Mouse (Mus musculus) neural tube, embryonic 15.5 days (tissue): ENCODE results near the gene Cbfa2t3. TPM values are rescaled to one million over a fixed set of nuclear protein-coding genes. Genes with fewer than 3 reads are reported as not detected.

ENCODE experiments used
- ATAC-seq: fragments of 200-750 bp; cut with Nextera tagmentation; 2 replicates; pipeline ENCODE4 v1.8.0; 2017; ENCODE audit warnings: mild to moderate bottlenecking, moderate TSS enrichment, moderate library complexity; ENCODE audit not compliant: low FRiP score
- H3K27ac ChIP-seq: fragments of 300-500 bp; sonication (generic); replicated peaks from 2 replicates; pipeline ENCODE4 v1.5.1; 2015; ENCODE audit warnings: mild to moderate bottlenecking, inconsistent platforms
- H3K27me3 ChIP-seq: fragments of 300-500 bp; sonication (generic); replicated peaks from 2 replicates; pipeline ENCODE4 v1.6.1; 2015; ENCODE audit warnings: inconsistent platforms
- H3K36me3 ChIP-seq: fragments of 300-500 bp; sonication (generic); 2 replicates; pipeline ENCODE4 v1.6.1; 2015; ENCODE audit warnings: inconsistent platforms
- H3K4me1 ChIP-seq: fragments of 300-500 bp; sonication (generic); 2 replicates; pipeline ENCODE4 v1.6.1; 2015; ENCODE audit warnings: inconsistent platforms
- H3K4me2 ChIP-seq: fragments of 300-500 bp; sonication (generic); 2 replicates; pipeline ENCODE4 v1.6.1; 2015; ENCODE audit warnings: inconsistent platforms, mild to moderate bottlenecking, moderate library complexity
- H3K4me3 ChIP-seq: fragments of 300-500 bp; sonication (generic); replicated peaks from 2 replicates; pipeline ENCODE4 v1.5.1; 2015; ENCODE audit warnings: mild to moderate bottlenecking, inconsistent platforms
- H3K9ac ChIP-seq: fragments of 300-500 bp; sonication (generic); replicated peaks from 2 replicates; pipeline ENCODE4 v1.6.1; 2015; ENCODE audit warnings: mild to moderate bottlenecking, inconsistent platforms
- H3K9me3 ChIP-seq: fragments of 300-500 bp; sonication (generic); replicated peaks from 2 replicates; pipeline ENCODE4 v1.6.1; 2016; ENCODE audit warnings: inconsistent platforms
- WGBS: fragments of 180-500 bp; shearing (Covaris S2); methylation state at CpG from one replicate; pipeline ENCODE4 v1.1.7; 2015; ENCODE audit warnings: mixed read lengths; 5-methylcytosine and 5-hydroxymethylcytosine counted together
- polyA plus RNA-seq: library from polyadenylated mRNA; unstranded; fragments of >200 nt; fragmentation: Nextera tagmentation; extraction: Ambion mirVana; gene quantifications from 2 replicates; pipeline ENCODE4 v1.2.1, GENCODE M21; 2015

Cbfa2t3 gene
- polyA plus RNA-seq, 1 experiment from 2014 or later = 16.8 TPM

DNA sequence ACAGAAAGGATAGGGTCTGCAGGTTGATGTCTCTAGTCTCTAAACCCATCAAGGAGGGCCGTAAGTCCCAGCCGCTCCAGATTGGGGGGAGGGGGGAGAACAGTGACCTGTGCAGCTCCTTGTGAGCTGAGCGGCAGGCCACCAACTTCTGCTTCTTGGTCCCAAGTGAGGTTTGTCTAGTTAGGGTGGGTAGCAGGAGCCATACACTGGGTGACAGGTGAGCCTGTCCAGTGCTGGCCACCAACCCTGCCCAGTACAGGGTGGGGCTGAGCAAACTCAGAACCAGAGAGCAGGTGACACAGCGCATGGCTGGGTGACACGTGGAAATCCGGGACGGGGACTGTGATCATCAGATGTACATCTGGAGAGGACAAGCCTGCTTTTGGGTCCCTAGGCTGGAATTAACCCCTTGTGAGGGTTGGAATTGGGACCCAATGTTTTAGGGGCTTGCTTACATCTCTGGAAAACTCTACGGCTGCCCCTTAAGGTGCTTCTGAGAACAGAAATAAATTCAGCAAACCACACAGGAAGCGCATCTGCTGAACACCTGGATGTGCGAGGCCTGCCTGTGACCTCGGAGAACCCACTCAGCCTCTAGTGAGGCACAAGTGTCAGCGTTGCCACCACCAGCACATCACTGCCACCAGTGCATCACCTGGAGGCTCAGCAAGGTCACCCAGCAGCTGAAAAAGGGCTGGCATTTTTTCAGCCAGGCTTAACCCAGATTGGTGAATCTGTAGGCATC is 2.7 kb upstream of the Cbfa2t3 start:
- WGBS = 86% methylated on average over 12 of the region's 12 CpGs
- no peak for ATAC-seq
- H3K27ac ChIP-seq = no peak overlapping the region
- no peaks in the 10 kb centered on the region for H3K27me3 ChIP-seq
- H3K9me3 ChIP-seq = no peaks in the 10 kb centered on the region
- no peak overlapping the region for H3K4me3 ChIP-seq
- no peaks in the 10 kb centered on the region for H3K36me3 ChIP-seq
- H3K4me1 ChIP-seq = peaks cover 10% of the 10 kb centered on the region
- no peak overlapping the region for H3K4me2 ChIP-seq
- no peak overlapping the region for H3K9ac ChIP-seq

DNA sequence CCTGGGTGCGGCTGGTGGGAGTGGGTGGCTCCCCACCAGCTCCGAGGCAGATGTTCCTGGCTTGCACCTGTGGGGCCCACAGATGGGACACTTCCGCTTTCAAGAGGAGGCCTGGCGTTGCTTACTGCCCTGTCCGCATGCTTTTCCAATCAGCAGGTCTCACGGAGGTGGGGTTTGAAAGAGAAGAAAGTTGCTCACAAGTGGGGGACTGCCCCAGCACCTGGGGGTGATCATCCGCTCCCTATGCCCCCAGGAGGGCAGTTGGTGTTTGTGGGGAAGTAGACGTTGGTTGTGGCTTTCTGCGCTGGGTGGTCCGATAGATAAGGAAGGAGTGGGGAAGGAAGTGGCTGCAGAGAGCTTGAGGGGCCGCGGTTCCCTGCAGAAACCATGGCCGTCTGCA is 1.7 kb upstream of the Cbfa2t3 start:
- H3K4me1 ChIP-seq = peaks cover 2% of the 10 kb centered on the region; the same call in 1 of the 2 replicates
- ATAC-seq = no peak

GRCm38 (mm10) chr8:122698254-122698768 is 598 bp downstream of the Cbfa2t3 start:
- H3K27me3 ChIP-seq = no peaks in the 10 kb centered on the region
- H3K27ac ChIP-seq = no peak overlapping the region
- H3K9me3 ChIP-seq = no peaks in the 10 kb centered on the region
- no peak overlapping the region for H3K9ac ChIP-seq
- no peak overlapping the region for H3K4me2 ChIP-seq
- H3K36me3 ChIP-seq = no peaks in the 10 kb centered on the region
- 85% methylated on average over 5 of the region's 5 CpGs for WGBS
- H3K4me3 ChIP-seq = no peak overlapping the region
- no peaks in the 10 kb centered on the region for H3K4me1 ChIP-seq
- ATAC-seq = no peak

More for the DNA sequence above, 1.7 kb upstream of the Cbfa2t3 start:
- no peak overlapping the region for H3K27ac ChIP-seq
- no peak overlapping the region for H3K4me3 ChIP-seq
- no peaks in the 10 kb centered on the region for H3K9me3 ChIP-seq
- no peaks in the 10 kb centered on the region for H3K27me3 ChIP-seq
- no peak overlapping the region for H3K4me2 ChIP-seq
- no peaks in the 10 kb centered on the region for H3K36me3 ChIP-seq
- no peak overlapping the region for H3K9ac ChIP-seq
- 80% methylated on average over 13 of the region's 13 CpGs for WGBS

DNA sequence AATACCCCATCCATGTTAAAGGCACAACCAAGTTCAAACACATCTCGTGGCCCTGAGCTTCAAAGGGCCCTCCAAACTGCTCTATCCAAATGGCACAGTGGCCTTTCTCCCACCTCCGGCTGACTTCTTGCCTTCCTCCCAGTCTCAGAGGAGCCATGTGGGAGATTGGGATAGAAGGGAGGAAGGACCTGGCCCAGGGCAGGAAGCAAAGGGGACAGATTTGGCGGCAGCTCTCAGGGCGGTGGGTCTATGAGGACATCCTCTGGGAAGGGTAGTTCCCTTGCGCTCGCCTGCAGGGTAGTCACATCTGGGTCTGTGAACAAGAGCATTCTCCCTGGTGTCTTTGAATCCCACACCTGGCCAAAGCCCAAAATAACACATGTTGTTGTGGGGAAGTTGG is 1.3 kb downstream of the Cbfa2t3 start:
- Histone ChIP-seq H3K4me2 (no peak overlapping the region), H3K4me1 (no peaks in the 10 kb centered on the region), H3K4me3 (no peak overlapping the region), H3K27me3 (no peaks in the 10 kb centered on the region), H3K36me3 (no peaks in the 10 kb centered on the region), H3K27ac (no peak overlapping the region), H3K9ac (no peak overlapping the region), H3K9me3 (no peaks in the 10 kb centered on the region)
- ATAC-seq = no peak
- WGBS = 76% methylated on average over 6 of the region's 6 CpGs

DNA sequence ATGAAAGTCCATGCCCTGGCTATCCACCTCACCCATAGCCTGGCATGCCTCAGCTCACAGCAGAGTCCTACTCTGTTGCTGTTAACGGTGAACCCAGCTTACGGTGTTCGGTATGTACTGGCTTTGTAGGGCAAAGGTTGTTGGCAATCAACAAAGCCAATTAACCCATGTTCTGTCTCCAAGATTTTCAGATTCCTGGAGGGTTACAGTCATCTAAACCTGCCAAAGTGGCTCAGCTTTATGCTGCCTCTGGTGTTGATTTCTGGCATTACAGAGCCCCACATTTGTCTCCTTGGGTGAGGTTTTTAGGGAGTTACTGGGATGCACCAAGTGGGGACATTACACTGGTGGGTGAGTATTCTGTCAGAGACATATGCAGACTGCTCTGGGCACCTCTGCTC is 1.7 kb downstream of the Cbfa2t3 start:
- H3K27ac ChIP-seq = no peak overlapping the region
- 85% methylated on average over 3 of the region's 3 CpGs for WGBS
- H3K9me3 ChIP-seq = no peaks in the 10 kb centered on the region
- ATAC-seq = no peak
- H3K4me2 ChIP-seq = no peak overlapping the region
- H3K27me3 ChIP-seq = no peaks in the 10 kb centered on the region
- H3K4me1 ChIP-seq = no peaks in the 10 kb centered on the region
- H3K4me3 ChIP-seq = no peak overlapping the region
- no peak overlapping the region for H3K9ac ChIP-seq
- no peaks in the 10 kb centered on the region for H3K36me3 ChIP-seq

- H3K27ac ChIP-seq = no peak overlapping the region
- no peak for ATAC-seq
- WGBS = 70% methylated on average over 7 of the region's 7 CpGs
Observed at GRCm38 (mm10) chr8:122695438-122696042, 3.4 kb downstream of the Cbfa2t3 start.

GRCm38 (mm10) chr8:122692152-122692551 is 6.8 kb downstream of the Cbfa2t3 start:
- no peak for ATAC-seq
- WGBS = 86% methylated on average over 8 of the region's 8 CpGs

More at GRCm38 (mm10) chr8:122695438-122696042, 3.4 kb downstream of the Cbfa2t3 start:
- no peak overlapping the region for H3K4me3 ChIP-seq
- H3K4me2 ChIP-seq = no peak overlapping the region
- no peaks in the 10 kb centered on the region for H3K27me3 ChIP-seq
- H3K9me3 ChIP-seq = no peaks in the 10 kb centered on the region
- no peaks in the 10 kb centered on the region for H3K36me3 ChIP-seq
- H3K9ac ChIP-seq = no peak overlapping the region
- H3K4me1 ChIP-seq = peaks cover 12% of the 10 kb centered on the region

GRCm38 (mm10) chr8:122691018-122691417 is 7.9 kb downstream of the Cbfa2t3 start:
- H3K36me3 ChIP-seq = no peaks in the 10 kb centered on the region
- no peaks in the 10 kb centered on the region for H3K9me3 ChIP-seq
- no peak overlapping the region for H3K9ac ChIP-seq
- H3K27me3 ChIP-seq = no peaks in the 10 kb centered on the region
- H3K27ac ChIP-seq = no peak overlapping the region
- H3K4me1 ChIP-seq = peaks cover 12% of the 10 kb centered on the region
- WGBS = 52% methylated on average over 6 of the region's 6 CpGs
- H3K4me2 ChIP-seq = no peak overlapping the region
- ATAC-seq = no peak
- H3K4me3 ChIP-seq = no peak overlapping the region

More at GRCm38 (mm10) chr8:122692152-122692551, 6.8 kb downstream of the Cbfa2t3 start:
- Histone ChIP-seq H3K27ac (no peak overlapping the region), H3K4me1 (peaks cover 12% of the 10 kb centered on the region), H3K4me2 (no peak overlapping the region), H3K9ac (no peak overlapping the region), H3K36me3 (no peaks in the 10 kb centered on the region), H3K4me3 (no peak overlapping the region), H3K27me3 (no peaks in the 10 kb centered on the region), H3K9me3 (no peaks in the 10 kb centered on the region)

DNA sequence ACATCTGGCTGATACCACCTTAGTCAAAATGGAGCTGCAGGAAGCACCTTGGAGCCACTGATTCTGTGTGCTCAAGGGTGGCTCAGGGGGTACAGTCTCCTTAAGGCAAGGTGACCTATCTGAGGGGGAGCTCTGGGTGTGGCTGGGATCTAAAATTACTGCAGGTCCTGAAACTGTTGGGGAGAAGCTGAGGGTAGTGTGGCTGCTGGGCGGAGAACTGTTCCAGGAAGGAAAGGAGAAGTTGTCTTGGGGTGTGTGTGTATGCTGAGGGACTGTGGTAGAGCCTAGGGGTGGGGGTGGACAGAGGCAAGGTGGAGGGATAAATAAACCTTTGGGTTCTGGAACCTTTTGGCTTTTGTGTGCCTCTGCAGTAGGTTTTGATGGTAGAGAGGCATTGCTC is 9.6 kb downstream of the Cbfa2t3 start:
- Histone ChIP-seq H3K36me3 (no peaks in the 10 kb centered on the region), H3K9ac (no peak overlapping the region), H3K4me3 (no peak overlapping the region), H3K27ac (no peak overlapping the region), H3K4me1 (peaks cover 12% of the 10 kb centered on the region), H3K4me2 (no peak overlapping the region), H3K27me3 (no peaks in the 10 kb centered on the region), H3K9me3 (no peaks in the 10 kb centered on the region)
- ATAC-seq = no peak
- WGBS = 89% methylated on average over 1 of the region's 1 CpGs

- no peak for ATAC-seq
- Histone ChIP-seq H3K27me3 (0 out of 2 replicates have a peak, but pooled peaks cover 1% of the 10 kb centered on the region), H3K36me3 (no peaks in the 10 kb centered on the region), H3K4me3 (no peak overlapping the region), H3K9ac (no peak overlapping the region), H3K9me3 (no peaks in the 10 kb centered on the region), H3K4me1 (peaks cover 12% of the 10 kb centered on the region), H3K27ac (no peak overlapping the region), H3K4me2 (no peak overlapping the region)
- WGBS = 58% methylated on average over 9 of the region's 9 CpGs
Observed at GRCm38 (mm10) chr8:122686879-122687278, 12.0 kb downstream of the Cbfa2t3 start.

DNA sequence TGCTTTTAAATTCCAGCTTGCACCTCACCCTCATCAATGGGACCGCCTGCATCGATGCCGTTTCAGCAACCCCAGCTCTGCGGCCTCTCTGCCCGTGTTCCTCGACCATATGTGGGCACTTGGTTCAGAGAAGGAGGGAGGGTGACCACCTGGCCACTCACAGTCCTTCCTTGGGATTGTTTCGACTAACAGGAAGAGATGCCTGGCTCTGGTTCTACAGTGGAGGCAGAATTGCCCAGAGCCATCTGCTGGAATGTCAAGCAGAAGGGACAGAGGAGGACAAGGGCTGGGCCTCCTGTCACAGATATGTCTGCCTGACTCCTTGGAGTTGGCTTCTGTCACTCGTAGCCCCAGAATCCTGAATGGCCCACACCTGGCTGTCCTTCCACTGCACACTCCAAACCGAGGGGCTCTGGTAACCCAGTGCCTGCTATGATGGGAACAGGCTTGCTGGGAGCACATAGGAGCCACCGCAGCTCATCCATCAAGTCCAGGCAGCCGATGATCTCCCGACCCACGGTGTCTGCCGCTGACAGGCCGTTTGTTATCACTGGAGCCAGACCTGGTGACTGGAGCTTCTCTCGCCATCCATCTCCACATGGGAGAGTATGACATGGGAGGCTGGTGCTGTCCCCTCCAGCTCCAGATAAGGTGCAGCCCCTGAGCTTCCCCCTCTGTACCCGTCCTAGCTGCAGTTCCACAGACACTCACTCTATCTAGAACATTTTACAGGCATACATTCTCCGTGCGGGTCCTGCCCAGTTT is 13.6 kb downstream of the Cbfa2t3 start:
- no peaks in the 10 kb centered on the region for H3K9me3 ChIP-seq
- no peak overlapping the region for H3K9ac ChIP-seq
- H3K4me2 ChIP-seq = no peak overlapping the region
- no peak overlapping the region for H3K4me3 ChIP-seq
- H3K27ac ChIP-seq = no peak overlapping the region
- H3K4me1 ChIP-seq = peaks cover 3% of the 10 kb centered on the region
- 68% methylated on average over 19 of the region's 19 CpGs for WGBS
- H3K36me3 ChIP-seq = no peaks in the 10 kb centered on the region
- 0 out of 2 replicates have a peak, but pooled peaks cover 6% of the 10 kb centered on the region for H3K27me3 ChIP-seq
- no peak for ATAC-seq
